Mouse (Mus musculus): ENCODE measurements around the gene Trim45.

DNA sequence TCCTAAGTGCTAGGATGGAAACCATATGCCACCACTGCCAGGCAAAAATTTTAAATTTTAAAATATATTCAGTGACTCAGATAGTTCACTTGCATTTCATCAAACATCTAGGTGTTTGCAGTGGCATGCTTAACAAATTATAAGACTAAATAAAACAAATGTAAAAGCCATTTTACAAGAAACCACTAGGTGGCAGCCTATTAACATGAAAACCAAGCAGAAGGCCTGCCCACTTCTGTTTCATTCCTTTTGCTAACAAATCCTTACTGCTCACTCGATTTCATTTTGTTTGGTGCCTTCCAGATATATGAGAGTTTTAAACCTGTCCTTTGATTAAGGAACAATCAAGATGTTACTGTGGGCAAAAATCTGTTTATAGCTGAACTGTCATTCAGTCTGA lies 51.9 kb downstream of the Trim45 start:
- TF ChIP-seq POLR2A (IDR thresholded peaks at IDR 0.05; ENCODE audit: control insufficient read depth in 1 of 2, insufficient read depth in 1 of 2, low read depth in 1 of 2, low read length in 2 of 2, poor library complexity in 1 of 2) (no peak), EP300 (IDR thresholded peaks at IDR 0.05; ENCODE audit: low read depth in 1 of 2, low read length in 2 of 2) (no peak), CTCF (IDR thresholded peaks at IDR 0.05 in 2 of 3, conservative IDR thresholded peaks at IDR 0.05 in 1 of 3; ENCODE audit: control insufficient read depth in 1 of 3, insufficient read depth in 1 of 3, low read depth in 2 of 3, low read length in 3 of 3, poor library complexity in 1 of 3, severe bottlenecking in 1 of 3) (peak in 2 of 3 experiments; percentile 45 to 76; a peak in 4 of 6 replicates), GABPA (IDR thresholded peaks at IDR 0.05; ENCODE audit: low read depth, low read length) (no peak), NRF1 (IDR thresholded peaks at IDR 0.05; ENCODE audit: insufficient read depth, low read depth, low read length, poor library complexity, severe bottlenecking) (no peak), JUND (IDR thresholded peaks at IDR 0.05; ENCODE audit: low read depth, low read length) (no peak), HCFC1 (IDR thresholded peaks at IDR 0.05; ENCODE audit: low read depth, low read length) (no peak)
